Mouse (Mus musculus) gastrocnemius, postnatal 4 days (tissue): ENCODE measurements around the gene Neurod2. TPM values are rescaled to one million over a fixed set of nuclear protein-coding genes. Genes with fewer than 3 reads are reported as not detected.

ENCODE experiments used
- DNase-seq, 2 experiments: peaks; one replicate each; pipeline ENCODE4 v3.0.0; 2021 to 2022; ENCODE audit warnings: low spot score in 2 of 2, mixed read lengths in 2 of 2
- total RNA-seq, 2 experiments: library from RNA; stranded (reverse); gene quantifications; 2 replicates each; pipeline ENCODE4 v1.2.3; 2021

The Neurod2 gene
- total RNA-seq, 2 experiments from 2014 or later: not detected

GRCm38 (mm10) chr11:98333263-98333696 lies 3.8 kb upstream of the Neurod2 start:
- DNase-seq: no peak

GRCm38 (mm10) chr11:98332841-98333240 lies 3.4 kb upstream of the Neurod2 start:
- no peak for DNase-seq

- DNase-seq: no peak
Observed at GRCm38 (mm10) chr11:98332186-98332585, 2.7 kb upstream of the Neurod2 start.

- DNase-seq: no peak
Observed at GRCm38 (mm10) chr11:98331401-98331800, 2.0 kb upstream of the Neurod2 start.

- DNase-seq: no peak
Observed at GRCm38 (mm10) chr11:98330745-98331204, 1.3 kb upstream of the Neurod2 start.

- DNase-seq: no peak
Observed at GRCm38 (mm10) chr11:98329960-98330744, 704 bp upstream of the Neurod2 start.

- no peak for DNase-seq
Observed at GRCm38 (mm10) chr11:98328371-98329069, 928 bp downstream of the Neurod2 start.

- no peak for DNase-seq
Observed at GRCm38 (mm10) chr11:98328031-98328370, 1.4 kb downstream of the Neurod2 start.

- no peak for DNase-seq
Observed at GRCm38 (mm10) chr11:98327136-98328030, 2.1 kb downstream of the Neurod2 start.

- DNase-seq: no peak
Observed at GRCm38 (mm10) chr11:98326741-98327135, 2.7 kb downstream of the Neurod2 start.

- no peak for DNase-seq
Observed at GRCm38 (mm10) chr11:98325821-98326218, 3.6 kb downstream of the Neurod2 start.

GRCm38 (mm10) chr11:98325191-98325820 lies 4.1 kb downstream of the Neurod2 start:
- DNase-seq: no peak

GRCm38 (mm10) chr11:98323933-98324332 lies 5.5 kb downstream of the Neurod2 start:
- no peak for DNase-seq

GRCm38 (mm10) chr11:98323136-98323866 lies 6.1 kb downstream of the Neurod2 start:
- DNase-seq: no peak

GRCm38 (mm10) chr11:98322159-98322558 lies 7.3 kb downstream of the Neurod2 start:
- DNase-seq: no peak

- no peak for DNase-seq
Observed at GRCm38 (mm10) chr11:98321677-98322003, 7.8 kb downstream of the Neurod2 start.

- DNase-seq: no peak
Observed at GRCm38 (mm10) chr11:98320806-98321676, 8.4 kb downstream of the Neurod2 start.

GRCm38 (mm10) chr11:98320381-98320780 lies 9.1 kb downstream of the Neurod2 start:
- no peak for DNase-seq

- DNase-seq: no peak
Observed at GRCm38 (mm10) chr11:98319944-98320343, 9.5 kb downstream of the Neurod2 start.
